Mouse (Mus musculus) layer of hippocampus, postnatal 10 days (tissue): ENCODE results near the gene Vmn2r83. TPM values are rescaled to one million over a fixed set of nuclear protein-coding genes. Genes with fewer than 3 reads are reported as not detected.

Experiments
- DNase-seq, 2 experiments: peaks; one replicate each; pipeline ENCODE4 v3.0.0; 2021; ENCODE audit warnings: low spot score in 2 of 2
- microRNA-seq, 2 experiments: library from miRNA; unstranded; fragments of <30 nt; microRNA quantifications; one replicate each; pipeline ENCODE4 v1.2.0; 2021
- total RNA-seq, 2 experiments: library from RNA; stranded (reverse); gene quantifications; 2 replicates each; pipeline ENCODE4 v1.2.3; 2021

The Vmn2r83 gene
- total RNA-seq, 2 experiments from 2014 or later = not detected

GRCm38 (mm10) chr10:79537271-79537670 lies 68.7 kb downstream of the Vmn2r83 start:
- DNase-seq = peak in 1 of 2 experiments; percentile 7

- DNase-seq = peak in 1 of 2 experiments; percentile 10
Measured at GRCm38 (mm10) chr10:79537781-79538180, 69.2 kb downstream of the Vmn2r83 start.

- DNase-seq = peak; percentile 10 to 27
Measured at GRCm38 (mm10) chr10:79538323-79538722, 69.8 kb downstream of the Vmn2r83 start.

- peak; percentile 3 to 12 for DNase-seq
Measured at GRCm38 (mm10) chr10:79538873-79539272, 70.3 kb downstream of the Vmn2r83 start.

GRCm38 (mm10) chr10:79539701-79540495 lies 71.4 kb downstream of the Vmn2r83 start:
- DNase-seq = peak; percentile 5 to 13

- DNase-seq = peak in 1 of 2 experiments; percentile 20
Measured at GRCm38 (mm10) chr10:79540746-79541145, 72.2 kb downstream of the Vmn2r83 start.

GRCm38 (mm10) chr10:79541522-79541921 lies 73.0 kb downstream of the Vmn2r83 start:
- peak; percentile 7 to 16 for DNase-seq

- DNase-seq = peak in 1 of 2 experiments; percentile 4
Measured at GRCm38 (mm10) chr10:79542171-79542570, 73.6 kb downstream of the Vmn2r83 start.

Small RNA genes lying within 50 kb of the gene (microRNA-seq; reads per million reads assigned to microRNA genes)
- 0 to 0.22 reads per million in 2 experiments for gene Mir6909

Other genes starting within 250 kb of the Vmn2r83 start
- gene Vmn2r81, start 221.0 kb upstream of the Vmn2r83 start, total RNA-seq = not detected
- gene Vmn2r82, start 112.2 kb upstream of the Vmn2r83 start, total RNA-seq = not detected
- 1 to 10 TPM; 4.0 to 4.3 TPM for gene Plpp2, start 65.1 kb downstream of the Vmn2r83 start, total RNA-seq
- 10 to 100 TPM; 52.1 to 56.3 TPM for gene Mier2, start 86.5 kb downstream of the Vmn2r83 start, total RNA-seq
- not detected for gene Theg, start 118.6 kb downstream of the Vmn2r83 start, total RNA-seq
- 10 to 100 TPM; 11.0 to 11.3 TPM for gene C2cd4c, start 145.3 kb downstream of the Vmn2r83 start, total RNA-seq
- 10 to 100 TPM; 48.0 to 48.3 TPM for gene Shc2, start 169.2 kb downstream of the Vmn2r83 start, total RNA-seq
- gene Odf3l2, start 177.0 kb downstream of the Vmn2r83 start, total RNA-seq = under 1 TPM; 0.39 to 0.62 TPM
- gene Madcam1, start 195.8 kb downstream of the Vmn2r83 start, total RNA-seq = under 1 TPM in 1 of 2 experiments, not detected in 1; 0.32 TPM
- 10 to 100 TPM; 68.5 to 80.9 TPM for gene Tpgs1, start 200.6 kb downstream of the Vmn2r83 start, total RNA-seq
- 10 to 100 TPM; 54.8 to 56.2 TPM for gene Cdc34, start 213.5 kb downstream of the Vmn2r83 start, total RNA-seq
- gene Gzmm, start 220.3 kb downstream of the Vmn2r83 start, total RNA-seq = 1 to 10 TPM; 1.6 to 1.8 TPM
- 100 to 1,000 TPM; 692 to 694 TPM for gene Bsg, start 235.8 kb downstream of the Vmn2r83 start, total RNA-seq
- 10 to 100 TPM; 82.8 to 84.2 TPM for gene Hcn2, start 247.9 kb downstream of the Vmn2r83 start, total RNA-seq